Mouse (Mus musculus) urinary bladder, postnatal 10 days (tissue): ENCODE measurements around the gene Mrrf.

ENCODE experiments used
- DNase-seq: peaks from one replicate; pipeline ENCODE4 v3.0.0; 2022; ENCODE audit warnings: low spot score

Mrrf gene

DNA sequence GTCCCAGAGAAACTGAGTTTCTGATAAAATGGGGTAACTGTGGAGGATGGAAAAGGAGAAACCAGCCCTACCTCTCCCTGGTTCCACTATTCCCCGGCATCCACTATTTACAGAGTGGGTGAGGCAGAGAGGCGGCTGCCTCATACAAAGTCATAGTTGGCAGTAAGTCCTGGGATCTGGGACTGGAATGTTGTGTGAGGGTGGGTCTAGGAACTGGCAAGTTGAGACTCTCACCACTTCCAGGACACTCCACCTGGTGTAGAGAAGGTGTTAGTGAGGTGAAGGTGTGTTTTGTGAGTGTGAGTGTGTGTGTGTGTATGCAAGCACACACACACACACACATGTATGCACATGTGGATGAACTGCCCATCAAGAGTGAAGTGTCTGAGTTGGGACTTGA lies 64.6 kb downstream of the Mrrf start:
- DNase-seq, result no peak

DNA sequence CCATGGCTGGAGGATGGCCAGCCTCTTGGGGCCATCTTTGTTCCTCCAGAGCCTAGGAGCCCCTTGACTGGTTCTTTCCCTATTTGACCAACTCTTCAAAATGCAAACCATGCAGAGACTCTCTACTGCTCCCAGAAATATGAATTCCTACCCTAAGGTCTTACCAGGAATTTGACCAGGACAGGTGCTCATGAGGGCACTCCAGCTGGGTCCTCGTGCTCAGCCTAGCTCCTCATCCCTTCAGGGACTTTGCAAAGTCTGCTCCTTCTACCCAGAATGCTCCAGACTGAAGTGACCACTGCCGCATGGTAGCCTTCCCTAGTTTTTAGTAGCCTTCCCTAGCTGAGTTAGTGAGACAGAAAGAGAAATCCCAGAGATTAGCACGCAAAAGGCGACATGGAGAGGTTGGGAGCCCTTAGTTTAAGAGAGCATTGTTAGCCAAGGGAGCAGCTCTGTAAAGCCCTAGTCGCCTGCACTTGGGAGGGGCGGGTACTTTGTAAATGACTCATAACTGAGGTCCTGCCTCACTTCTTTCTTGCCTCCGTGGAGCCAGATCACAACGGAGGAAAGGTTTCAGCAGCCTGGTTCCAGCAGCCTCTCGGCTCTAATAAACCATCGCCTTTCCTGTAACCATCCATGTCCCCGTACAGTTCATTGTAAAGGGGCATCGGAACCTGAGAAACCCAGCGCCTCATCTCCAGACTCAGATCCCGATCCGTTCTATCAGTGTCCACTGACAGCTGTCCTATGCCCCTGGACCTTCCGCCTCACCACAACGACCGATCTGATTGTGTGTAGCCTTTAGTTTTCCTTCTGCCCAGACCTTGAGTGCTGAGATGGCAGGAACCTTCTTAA lies 65.8 kb downstream of the Mrrf start:
- no peak for DNase-seq

DNA sequence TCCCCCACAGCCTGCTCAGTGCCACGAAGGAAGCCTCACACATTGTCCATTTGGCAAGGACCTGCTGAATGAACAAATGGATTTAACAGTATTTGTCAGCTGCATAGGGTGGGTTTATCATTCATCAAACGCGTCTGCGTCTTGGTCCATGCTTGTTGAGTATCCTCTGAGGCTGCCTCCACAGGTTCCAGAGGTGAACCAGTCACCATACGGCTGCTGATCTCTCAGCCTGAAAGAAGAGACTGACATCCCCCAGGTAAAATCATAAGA lies 66.4 kb downstream of the Mrrf start:
- DNase-seq, result no peak

DNA sequence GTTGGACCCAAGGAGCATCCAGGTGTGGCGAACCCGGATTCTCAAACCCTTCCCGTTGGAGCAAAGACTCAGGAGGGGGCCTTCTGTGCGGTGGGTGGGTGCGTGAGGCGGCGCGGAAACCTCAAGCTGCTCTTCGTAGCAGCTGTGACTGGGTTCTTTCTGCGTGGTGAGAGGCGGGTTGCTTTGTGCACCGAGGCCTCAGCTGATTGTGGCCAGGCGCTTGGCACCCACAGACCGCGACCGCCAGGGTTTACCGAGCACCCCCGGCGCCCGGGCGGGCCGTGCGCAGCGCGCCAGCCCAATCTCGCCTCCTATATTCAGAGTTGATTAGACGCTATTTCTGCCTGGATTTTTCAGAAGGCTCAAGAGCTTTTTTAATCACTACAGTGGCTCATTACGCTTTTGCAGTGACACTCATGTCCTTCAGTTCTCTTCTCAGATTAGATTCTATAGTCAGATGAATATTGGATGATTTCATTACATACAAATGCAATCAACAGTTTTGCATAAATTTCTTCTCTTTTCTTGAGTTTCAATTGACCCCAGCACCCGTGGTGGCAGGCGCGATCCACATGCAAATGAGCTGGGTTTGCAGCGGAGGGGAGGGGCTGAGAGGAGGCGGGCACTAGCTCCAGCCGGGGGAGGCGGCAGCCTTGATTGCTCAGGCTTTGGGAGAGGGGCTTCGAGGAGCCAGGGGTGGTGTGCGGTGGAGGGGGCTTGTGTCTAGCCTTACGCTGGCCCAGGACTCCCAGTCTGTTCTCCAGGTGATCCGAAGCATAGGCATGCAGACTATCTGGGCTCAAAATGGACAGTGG lies 67.0 kb downstream of the Mrrf start:
- no peak for DNase-seq

DNA sequence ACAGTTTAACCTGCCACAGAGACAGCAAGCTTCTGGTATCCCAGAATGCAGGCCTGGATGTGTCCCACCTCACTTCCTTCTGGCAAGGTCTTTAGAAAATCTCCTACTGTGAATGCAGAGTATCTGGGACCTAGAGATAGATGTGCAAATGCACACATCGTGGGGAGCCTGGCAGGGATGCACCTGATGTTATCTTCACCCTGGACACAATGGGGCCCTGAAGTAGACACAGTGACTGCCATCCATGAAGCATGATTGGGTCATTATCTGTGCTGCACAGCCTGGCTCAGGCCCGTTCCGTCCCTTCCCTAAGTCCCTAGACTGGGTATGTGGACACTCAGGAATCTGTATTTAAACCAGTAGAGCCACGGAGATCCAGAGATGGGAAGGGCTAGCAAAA lies 68.4 kb downstream of the Mrrf start:
- DNase-seq, result no peak

DNA sequence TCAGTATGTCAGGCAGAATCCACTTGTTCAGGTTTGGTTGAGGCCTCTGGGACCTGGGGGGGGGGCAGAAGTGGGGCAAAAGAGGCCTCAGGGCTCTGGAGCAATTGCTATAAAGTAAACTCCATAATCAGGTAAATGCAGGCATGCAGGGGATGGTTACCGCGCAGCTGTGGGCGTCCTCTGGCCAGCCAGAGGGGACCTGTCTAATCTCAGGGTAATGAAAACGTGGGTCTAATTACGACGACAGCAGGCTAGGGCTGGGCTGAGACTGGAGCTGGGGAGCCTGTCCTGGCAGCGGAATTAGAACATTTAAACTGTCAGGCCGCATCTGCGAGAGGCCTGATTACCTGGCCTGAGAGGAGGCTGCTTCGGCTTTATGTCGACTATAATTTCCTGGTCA lies 70.9 kb downstream of the Mrrf start:
- no peak for DNase-seq

DNA sequence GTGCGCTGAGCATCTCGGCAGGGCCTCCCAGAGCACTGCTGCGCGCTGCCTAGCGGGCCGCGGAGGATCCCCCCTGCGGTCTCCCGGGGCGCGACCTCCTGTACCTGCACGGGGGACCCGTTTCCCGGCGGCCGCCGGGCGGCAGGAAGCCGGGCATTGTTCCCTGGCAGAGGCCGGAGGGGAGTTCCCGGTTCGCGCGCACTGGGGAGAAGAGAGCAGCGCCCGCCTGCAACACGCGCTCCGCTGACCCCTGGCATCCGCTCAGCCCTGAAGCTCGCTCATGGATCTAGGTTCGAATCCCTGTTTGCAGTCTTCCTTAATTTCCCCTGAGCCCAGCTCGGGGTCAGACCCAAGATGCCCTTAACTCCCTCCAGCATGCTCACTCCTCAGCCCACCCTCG lies 74.6 kb downstream of the Mrrf start:
- DNase-seq, result no peak

DNA sequence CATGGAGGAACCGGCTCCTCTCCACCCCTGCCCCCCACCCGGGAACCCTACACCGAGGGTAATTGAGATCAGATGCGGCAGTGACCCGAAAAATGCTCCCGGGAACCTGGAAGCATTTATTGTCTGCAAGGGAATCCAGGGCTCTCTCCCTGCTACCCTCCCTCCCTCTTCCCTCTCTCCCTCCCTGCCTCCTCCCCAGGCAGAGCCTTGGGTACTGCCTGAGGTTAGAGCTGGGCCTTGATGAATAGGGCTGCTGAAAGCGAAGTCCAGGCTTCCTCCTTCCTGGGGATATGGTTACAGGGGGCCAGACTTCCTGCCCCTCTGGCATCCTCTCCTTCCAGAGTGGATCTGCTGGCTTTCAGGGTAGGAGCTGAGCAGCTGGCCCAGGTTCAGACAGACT lies 75.6 kb downstream of the Mrrf start:
- no peak for DNase-seq

DNA sequence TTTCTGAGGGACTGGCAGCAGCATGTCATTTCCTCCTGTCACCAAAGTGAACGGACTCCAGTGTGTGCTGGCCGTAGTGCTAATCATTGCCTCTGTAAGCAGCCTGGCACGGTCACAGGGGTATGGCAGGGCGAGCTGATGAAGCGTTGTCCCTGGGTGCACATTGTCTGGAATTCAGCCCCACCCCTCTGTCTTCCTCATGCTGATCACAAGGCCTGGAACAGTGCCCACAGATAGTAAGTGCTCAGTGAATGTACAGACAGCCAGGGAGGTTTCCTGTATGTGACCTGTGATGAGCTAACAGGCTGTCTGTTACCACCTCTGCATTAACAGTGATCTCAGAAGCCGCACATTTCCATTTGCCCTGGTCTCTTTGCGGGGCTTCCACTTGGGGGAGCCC lies 76.9 kb downstream of the Mrrf start:
- no peak for DNase-seq

DNA sequence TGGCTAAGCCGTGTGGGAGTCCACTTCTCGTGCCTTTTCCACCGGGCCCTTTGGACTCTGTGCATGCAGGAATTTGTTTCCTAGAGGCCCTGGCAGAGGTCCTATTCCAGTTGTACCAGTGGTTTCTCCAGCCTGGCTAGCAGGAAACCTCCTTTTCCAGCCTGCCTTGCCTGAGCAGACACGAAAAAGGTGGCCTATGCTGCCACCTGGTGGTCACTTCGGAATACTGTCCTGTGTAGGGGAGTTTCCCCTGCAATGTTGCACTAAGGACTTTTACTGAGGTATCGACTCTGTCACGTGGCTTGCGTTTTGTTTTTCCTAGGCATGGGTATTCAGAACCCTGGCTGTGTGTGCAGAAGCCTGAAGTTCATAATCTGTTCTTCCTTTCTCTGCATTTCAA lies 77.8 kb downstream of the Mrrf start:
- no peak for DNase-seq

DNA sequence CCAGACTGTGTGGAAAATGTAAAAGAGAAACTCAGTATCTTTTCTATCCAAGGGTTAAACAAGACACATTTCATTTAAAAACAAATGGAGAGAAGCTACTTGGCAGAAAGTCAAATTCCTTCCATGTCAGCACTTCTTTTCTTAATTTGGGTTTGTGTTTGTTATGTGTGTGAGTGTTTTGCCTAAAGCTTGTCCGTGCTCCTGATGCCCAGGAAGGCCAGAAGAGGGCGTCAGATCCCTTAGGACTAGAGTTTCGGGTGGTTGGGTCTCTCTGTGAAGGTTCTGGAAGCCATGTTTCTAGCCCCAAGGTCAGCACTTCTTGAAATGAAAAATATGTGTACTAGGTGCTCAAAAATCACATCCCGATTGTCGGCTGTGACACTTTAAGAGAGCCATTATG lies 78.2 kb downstream of the Mrrf start:
- DNase-seq, result no peak

DNA sequence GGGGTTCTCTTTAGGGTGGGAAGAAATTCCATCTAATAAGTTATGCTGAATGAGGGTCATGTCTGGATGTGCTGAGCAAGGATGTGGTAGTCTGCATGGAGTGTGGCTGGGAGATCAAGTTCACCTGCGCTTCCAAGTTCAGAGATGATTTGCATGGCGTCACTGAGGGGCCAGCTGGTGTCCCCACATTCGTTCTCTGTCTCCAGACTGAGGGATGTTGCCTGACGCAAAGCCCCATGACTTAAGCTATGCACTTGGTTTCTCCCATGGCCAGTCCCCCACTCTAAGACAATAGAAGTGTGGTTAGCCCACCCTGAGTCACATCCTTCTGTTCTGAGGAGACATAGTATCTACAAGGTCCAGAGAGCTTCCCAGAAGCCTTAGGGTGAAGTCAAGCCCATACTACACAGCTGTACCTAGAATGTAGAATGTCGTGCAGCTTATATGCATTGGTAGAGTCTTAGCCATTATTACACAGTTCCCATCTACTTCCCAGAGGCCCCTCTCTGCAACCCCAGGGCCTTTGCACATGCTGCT lies 79.1 kb downstream of the Mrrf start:
- DNase-seq, result no peak

DNA sequence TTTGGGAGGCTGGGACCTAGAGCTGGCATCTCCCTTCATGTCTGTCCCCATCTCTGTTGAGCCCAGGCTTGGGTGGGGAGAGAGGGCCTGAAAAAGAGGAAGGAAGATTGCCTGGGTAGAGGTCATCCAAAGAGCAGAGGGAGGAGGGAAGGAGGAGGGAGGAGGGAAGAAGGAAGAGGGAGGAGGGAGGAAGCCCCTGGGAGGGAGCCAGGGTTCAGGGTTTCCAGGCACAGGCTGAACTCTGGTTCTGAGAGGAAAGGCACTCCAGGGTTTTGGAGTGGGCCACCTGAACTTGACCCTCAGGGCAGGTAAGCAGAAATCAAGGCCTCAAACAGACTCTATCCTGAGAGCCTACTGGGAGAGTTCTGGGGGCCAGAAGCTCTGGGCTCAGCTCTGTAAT lies 80.4 kb downstream of the Mrrf start:
- DNase-seq, result no peak

DNA sequence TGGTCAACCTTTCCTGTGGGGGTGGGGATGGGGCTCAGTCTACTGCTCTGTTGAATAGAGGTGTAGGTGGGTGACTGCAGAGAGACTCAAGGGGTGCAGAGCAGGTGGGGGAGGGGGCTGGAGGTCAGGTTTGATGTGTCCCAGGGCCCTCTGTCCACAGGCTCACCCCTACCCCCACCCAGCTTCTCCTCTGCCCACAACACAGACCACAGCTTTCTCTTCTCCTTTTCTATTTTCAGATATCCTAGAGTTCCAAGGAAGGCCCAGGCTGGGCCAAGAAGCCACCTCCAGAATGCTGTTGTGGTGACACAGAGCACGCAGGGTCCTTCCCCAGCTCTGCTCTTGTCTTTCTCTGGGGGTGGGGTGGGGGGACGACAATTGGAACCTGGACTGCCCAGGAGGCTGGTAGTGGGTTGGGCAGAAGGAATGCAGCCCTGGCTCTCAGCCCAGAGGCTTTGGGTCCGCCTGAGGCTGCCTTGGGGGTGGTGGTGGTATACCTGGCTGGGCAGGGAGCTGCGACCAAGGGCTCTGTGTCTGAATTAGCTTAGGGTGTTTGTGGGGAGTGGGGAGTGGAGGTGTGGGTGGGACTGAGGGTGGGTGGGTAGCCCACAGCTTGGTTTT lies 80.9 kb downstream of the Mrrf start:
- no peak for DNase-seq

DNA sequence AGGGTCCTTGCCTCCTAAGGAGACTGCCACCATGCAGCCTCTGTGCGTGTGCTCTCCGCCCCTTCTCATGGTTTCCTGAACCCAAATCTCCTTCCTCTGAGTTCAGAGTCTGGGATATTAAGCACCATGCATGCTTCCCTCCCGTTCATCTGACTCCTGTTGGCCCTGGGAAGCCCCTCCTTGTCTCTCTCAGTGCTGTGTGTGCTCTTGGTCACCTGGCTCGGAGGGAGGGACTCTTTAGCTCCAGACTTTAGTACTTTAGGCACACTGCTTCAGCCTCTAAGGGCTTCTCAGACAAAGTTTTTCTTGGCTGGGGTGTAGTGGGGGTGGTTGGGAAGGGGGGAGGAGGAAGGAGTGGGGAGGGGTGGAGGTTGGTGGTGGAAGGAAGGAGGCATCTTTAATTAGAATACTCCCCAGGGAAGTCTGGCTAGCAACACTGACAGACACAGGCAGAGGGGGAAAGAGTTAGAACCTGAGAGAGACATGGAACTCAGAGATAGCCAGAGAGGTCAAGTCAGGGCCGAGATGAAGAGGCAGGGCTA lies 81.6 kb downstream of the Mrrf start:
- no peak for DNase-seq

DNA sequence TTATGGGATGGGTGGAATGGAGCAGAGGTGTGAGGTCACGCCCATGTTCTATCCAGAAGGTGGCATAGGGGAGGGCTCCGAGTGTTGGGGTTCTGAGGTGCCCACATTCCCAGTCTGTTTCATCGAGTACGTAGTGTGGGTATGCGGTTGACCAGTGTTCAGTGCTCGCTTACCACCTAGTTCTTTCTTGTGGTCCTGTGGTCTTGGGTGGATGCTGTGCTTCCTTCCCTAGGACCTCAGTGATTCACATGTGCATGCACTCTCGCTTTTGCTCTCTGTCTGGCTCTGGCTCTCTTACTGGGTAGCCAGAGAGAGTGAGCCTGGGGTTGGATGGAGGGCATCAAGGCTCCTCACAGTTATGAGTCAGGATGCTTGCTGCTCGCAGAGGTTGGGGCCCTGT lies 83.9 kb downstream of the Mrrf start:
- DNase-seq, result no peak

DNA sequence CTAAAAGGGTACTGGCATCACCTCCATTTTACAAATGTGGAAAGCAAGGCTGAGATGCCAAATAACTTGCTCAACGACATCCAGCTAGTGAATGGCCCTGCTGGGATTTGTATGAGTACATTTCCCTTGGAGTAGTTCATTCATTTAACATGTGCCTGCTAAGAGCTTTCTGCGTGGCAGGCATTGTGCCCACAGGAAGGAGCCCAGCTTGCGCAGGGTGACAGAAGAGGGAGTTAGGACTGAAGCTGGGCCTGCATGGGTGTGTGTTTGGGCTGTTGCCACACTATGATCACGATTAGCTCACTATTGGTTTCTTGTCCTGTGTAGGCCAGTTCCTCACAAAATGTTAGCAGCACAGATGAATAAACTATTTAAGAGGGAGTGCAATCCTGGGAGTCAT lies 84.7 kb downstream of the Mrrf start:
- no peak for DNase-seq

DNA sequence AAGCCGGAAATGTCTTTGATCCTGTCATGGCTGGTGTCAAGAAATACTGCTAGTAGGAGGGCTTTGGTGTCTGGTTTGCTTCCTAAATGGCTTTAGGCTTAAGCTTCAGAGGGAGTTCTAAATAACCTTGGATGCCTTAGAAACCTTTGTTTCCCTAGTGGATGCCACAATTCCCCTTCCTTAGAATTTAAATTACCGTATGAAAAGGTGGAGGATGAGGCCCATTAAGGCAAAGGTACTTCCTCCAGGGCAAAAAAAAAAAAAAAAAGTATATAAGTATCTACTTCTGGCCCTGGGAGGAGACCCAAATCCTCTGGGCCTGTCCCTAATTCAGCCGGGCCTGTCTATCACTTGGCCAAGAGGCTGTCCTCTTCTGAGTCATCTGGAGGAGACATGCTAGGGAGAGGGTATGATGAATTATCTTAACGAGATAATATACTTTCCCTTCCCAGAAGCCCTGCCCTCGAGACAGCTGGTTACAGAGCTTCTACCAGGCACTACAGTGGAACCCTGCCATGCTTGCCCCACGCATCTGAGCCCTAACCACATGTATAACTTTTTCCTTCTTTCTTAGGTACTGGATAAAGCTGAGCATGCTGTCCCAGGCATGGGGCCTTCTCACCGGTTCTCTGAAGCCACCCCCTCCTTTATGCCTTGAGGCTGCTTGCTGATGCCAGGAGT lies 86.1 kb downstream of the Mrrf start:
- no peak for DNase-seq

DNA sequence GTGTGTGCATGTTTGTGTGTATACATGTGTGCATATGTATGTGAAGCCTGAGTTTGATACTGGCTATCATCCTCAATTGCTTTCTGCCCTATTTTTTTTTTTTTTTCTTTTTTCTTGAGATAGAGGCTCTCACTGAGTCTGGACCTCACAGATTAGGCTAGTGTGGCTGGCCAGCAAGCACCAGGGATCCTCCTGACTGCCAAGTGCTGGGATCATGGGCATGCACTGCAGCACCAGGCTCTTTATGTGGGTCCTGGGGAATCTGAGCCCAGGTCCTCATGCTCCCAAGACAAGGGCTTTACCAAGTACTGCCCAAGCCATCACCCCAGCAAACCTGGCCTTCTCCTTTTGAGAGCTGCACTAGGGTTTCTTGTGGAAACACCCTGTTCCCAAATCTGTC lies 87.2 kb downstream of the Mrrf start:
- DNase-seq, result no peak

DNA sequence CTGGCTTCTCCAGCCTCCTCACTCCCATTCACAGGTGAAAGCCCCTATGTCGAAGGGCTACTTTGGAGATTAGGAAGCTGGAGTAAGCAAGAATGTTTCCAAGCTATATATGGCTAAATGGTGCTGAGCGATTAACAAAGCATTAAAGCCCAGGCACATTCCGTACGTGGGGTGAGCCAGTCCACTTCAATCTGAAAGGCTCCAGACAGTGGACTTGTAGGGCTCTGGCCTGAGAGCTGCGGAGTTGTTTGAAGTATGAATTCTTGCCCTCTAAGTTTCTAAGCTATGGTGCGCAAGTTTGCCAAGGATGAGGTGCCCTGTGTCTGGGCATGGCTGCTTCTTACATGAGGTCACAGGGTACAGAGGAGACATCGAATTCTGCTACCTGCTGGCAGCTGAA lies 88.0 kb downstream of the Mrrf start:
- DNase-seq, result no peak

DNA sequence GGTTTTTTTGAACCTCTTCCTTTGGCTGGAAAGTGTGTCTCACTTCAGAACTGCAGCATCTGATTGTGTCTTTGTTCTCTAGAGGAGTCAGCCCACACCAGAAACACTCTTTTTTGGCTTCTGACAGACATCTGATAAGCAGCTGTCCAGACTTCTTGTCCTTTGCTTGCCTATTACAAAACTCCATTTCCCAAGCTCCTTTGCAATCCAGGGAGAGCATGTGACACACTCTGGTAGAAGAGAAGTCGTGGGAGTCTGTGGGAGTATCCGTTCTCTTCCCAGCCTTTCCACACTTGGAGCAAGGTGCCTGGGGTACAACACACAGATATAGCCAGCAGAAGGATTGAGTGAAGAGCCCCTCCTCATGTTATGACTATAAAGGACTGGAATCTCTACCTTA lies 88.4 kb downstream of the Mrrf start:
- DNase-seq, result no peak

DNA sequence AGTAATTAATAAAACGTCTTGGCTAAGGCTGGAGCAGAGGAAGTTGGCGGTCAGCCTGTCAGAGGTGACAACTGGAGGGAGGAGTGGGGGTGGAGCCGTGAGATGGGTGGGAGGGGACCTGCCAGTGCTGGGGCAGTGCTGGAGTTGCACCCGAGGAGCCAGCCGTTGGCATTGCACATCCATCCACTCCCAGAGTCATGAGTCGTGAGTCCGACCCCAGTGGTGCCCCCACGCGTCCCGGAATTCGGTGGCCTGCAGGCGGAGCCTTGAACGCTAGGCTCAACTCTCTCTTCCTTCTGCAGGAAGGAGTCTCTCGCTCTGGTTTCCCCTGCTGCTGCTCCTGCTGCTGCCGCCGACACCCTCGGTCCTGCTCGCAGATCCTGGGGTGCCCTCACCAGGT lies 94.2 kb downstream of the Mrrf start, which contains the start of gene Ptgs1:
Gene Ptgs1, plus strand, starts transcription at position 61 of the 400 bp plus-strand sequence.
- DNase-seq, result no peak
